Mouse (Mus musculus): Measurements from ENCODE around the gene Samd4.
A peak's percentile ranks its signal among the peaks of the same experiment; 100 is the strongest.
"Not testable (repeated sequence)": the region's sequence is repeated elsewhere in the genome, so short reads cannot be mapped to it uniquely, and the experiment has no call there.

Samd4 gene

DNA sequence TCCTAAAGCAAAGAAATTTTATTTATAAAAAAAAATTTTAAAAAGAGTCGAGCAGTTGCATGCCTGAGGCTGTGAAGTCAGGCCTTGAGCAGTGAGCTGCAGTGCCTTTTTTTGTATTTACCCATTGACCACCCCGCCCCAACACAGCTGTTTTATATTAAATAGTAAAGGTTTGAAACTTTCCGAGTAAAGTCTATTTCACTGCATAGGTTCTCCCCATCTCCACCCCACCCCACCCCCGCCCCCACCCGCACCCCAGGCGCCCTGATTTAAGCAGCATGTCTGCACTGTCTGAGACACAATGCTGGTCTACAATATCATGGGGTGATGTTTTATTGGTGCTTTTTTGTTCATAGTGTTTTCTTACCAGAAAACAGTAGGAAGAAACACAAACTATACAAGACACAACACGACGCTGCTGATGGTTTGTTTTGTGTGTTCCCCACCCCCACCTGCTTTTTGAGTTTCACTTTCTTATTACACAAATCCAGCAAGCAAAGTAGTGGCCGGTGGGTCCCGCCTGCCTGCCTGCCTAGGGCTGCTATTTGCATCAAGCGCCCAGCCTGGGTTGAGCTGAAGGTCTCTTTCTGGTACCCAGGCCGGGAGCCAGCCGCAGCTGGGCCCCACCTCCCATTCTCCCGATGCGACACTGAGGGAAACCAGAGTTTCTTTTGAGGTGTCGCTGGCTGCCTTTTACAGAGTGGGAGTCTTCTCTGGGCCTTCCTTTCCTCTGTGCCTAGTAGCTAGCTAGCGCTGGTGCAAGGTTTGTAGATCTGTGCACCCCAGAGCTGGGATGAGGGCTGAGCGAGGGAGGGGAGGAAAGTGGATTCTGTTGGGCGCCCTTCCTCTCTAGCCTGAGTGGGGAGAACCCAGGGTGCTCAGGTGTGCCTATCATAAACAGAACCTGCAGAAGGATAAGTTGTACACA, 221.9 kb downstream of the Samd4 start:
- no peak for DNase-seq (ENCODE audit: extremely low read depth, low read depth)

- DNase-seq (ENCODE audit: extremely low read depth, low read depth), result no peak
Measured at GRCm38 (mm10) chr14:47105174-47105557, 222.5 kb downstream of the Samd4 start.

- DNase-seq (ENCODE audit: extremely low read depth, low read depth), result no peak
Measured at GRCm38 (mm10) chr14:47105755-47106154, 223.1 kb downstream of the Samd4 start.

- no peak for DNase-seq (ENCODE audit: extremely low read depth, low read depth)
Measured at GRCm38 (mm10) chr14:47107461-47107860, 224.8 kb downstream of the Samd4 start.

DNA sequence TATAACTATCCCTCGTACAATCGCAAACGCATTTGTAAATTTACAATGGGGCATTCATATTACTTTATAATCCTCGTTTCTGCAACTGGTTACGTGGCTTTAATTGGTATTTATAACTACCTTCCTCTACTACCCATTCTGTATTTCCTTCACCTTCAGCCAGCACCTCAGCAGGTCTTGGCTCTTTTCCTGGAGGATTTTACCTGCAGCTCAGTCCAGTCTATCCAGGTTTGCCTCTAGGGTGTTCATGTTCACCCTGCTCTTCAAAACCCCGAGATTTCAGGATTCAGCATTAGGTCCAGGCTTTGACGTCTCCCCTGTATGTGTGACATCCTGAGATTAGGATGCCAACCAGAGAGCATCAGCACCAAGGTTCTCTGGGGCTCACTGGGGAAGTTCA, 227.7 kb downstream of the Samd4 start:
- DNase-seq (ENCODE audit: extremely low read depth, low read depth), result not testable (repeated sequence)

- no peak for DNase-seq (ENCODE audit: extremely low read depth, low read depth)
Measured at GRCm38 (mm10) chr14:47111341-47111740, 228.7 kb downstream of the Samd4 start.

DNA sequence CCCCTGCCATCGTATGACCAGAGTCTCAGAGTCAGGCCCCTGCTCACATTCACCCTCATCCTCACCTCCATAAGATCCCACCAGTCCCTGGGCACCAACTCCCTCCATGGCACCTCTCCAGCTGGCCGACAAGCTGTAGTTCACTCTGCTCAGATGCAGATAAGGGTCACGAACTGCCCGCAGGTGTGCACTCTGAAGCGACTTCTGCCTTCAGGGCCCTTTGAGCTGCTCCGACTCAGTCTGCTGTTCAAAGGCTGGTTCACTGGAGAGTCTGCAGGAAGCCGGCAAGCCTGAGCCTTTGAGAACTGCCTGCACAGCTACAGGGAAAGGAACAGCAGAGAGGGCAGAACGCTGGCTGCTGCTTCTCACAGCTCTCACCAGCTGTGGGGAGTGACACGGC, 232.5 kb downstream of the Samd4 start:
- DNase-seq (ENCODE audit: extremely low read depth, low read depth), result no peak

GRCm38 (mm10) chr14:47116062-47116762, 233.6 kb downstream of the Samd4 start:
- DNase-seq (ENCODE audit: extremely low read depth, low read depth), result peak; percentile 49

GRCm38 (mm10) chr14:47117522-47117921, 234.9 kb downstream of the Samd4 start:
- no peak for DNase-seq (ENCODE audit: extremely low read depth, low read depth)

- DNase-seq (ENCODE audit: extremely low read depth, low read depth), result no peak
Measured at GRCm38 (mm10) chr14:47127987-47128386, 245.3 kb downstream of the Samd4 start.

DNA sequence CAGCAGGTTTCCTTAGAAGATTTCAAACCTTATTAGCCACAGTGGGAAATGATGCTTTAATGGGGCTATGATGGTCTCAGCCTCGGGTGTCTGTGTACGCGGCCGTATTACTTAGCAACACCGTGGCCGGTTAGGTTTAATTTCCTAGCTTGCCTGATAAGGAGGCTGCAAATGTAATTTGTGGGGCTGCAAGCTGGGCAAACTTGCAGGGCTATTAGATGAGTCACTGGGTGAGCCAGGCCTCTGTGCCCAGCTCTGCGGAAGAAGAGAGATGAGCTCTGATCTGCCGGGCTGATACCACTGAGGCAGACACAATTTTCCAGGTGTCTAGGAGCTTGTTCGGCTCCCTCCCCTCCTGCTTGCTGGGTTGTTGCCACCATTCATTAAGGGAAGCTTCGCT, 251.3 kb downstream of the Samd4 start:
- DNase-seq (ENCODE audit: extremely low read depth, low read depth), result no peak

- no peak for DNase-seq (ENCODE audit: extremely low read depth, low read depth)
Measured at GRCm38 (mm10) chr14:47136637-47137036, 254.0 kb downstream of the Samd4 start.

- DNase-seq (ENCODE audit: extremely low read depth, low read depth), result no peak
Measured at GRCm38 (mm10) chr14:47138853-47139252, 256.2 kb downstream of the Samd4 start.

DNA sequence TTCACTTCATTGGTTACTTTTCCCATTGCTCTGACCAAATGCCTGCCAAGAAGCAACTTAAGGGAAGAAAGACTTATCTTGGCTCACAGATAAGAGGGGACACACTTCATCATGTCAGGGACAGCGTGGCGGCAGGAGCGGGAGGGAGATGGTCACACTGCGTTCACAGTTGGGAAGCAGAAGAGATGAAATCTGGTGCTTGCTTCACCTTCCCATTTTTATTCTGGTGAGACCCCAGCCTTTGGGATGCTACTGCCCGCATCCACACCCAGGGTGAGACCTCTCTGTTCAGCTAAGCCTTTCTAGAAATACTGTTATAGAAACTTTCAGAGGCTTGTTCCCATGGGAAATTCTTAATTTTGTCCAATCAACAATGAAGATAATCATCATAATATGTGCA, 261.7 kb downstream of the Samd4 start:
- no peak for DNase-seq (ENCODE audit: extremely low read depth, low read depth)

GRCm38 (mm10) chr14:47151306-47151705, 268.7 kb downstream of the Samd4 start:
- DNase-seq (ENCODE audit: extremely low read depth, low read depth), result no peak

DNA sequence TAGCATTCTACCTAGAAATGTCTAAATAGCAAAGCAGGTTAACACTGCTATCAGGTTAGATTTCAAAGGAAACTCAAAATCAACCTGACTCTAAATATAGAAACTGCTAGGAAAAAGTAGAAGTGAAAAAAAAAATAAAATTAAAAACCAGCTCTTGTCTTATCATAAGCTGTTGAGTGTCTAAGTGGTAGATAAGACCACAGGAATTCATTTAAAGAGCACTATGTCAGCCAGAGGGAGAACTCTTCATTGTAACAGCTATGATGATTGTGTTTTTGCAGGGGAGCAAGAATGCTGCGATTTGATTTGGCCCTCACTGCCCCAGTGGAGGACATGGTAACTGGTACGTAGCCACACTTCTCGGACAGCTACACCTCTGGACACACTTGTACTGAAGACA, 271.6 kb downstream of the Samd4 start:
- no peak for DNase-seq (ENCODE audit: extremely low read depth, low read depth)

All from MEL-GATA-1-ER (cell line).